Mouse (Mus musculus) neural tube, embryonic 11.5 days (tissue): ENCODE measurements around the gene Nup153. TPM values are rescaled to one million over a fixed set of nuclear protein-coding genes. Genes with fewer than 3 reads are reported as not detected.

Source experiments
- ATAC-seq: fragments of 200-750 bp; cut with Nextera tagmentation; 2 replicates; pipeline ENCODE4 v1.8.0; 2017; ENCODE audit warnings: moderate number of reproducible peaks, mild to moderate bottlenecking, moderate TSS enrichment, moderate library complexity; ENCODE audit not compliant: insufficient read depth, low FRiP score, low TSS enrichment
- DNase-seq: peaks from one replicate; pipeline ENCODE4 v3.0.0-alpha.2; 2015; ENCODE audit warnings: low spot score
- H3K27ac ChIP-seq: fragments of 300-500 bp; sonication (generic); 2 replicates; pipeline ENCODE4 v1.5.1; 2014; ENCODE audit warnings: low read depth, mild to moderate bottlenecking, low read length
- H3K27me3 ChIP-seq: fragments of 300-500 bp; sonication (generic); 2 replicates; pipeline ENCODE4 v1.6.1; 2014; ENCODE audit warnings: mild to moderate bottlenecking, low read length, mixed read lengths; ENCODE audit not compliant: control insufficient read depth, insufficient read depth
- H3K36me3 ChIP-seq: fragments of 300-500 bp; sonication (generic); 2 replicates; pipeline ENCODE4 v1.6.1; 2014; ENCODE audit warnings: mild to moderate bottlenecking, low read length, moderate library complexity, mixed read lengths; ENCODE audit not compliant: control insufficient read depth, insufficient read depth
- H3K4me1 ChIP-seq: fragments of 300-500 bp; sonication (generic); 2 replicates; pipeline ENCODE4 v1.6.1; 2014; ENCODE audit warnings: low read length, mixed read lengths; ENCODE audit not compliant: control insufficient read depth, insufficient read depth
- H3K4me2 ChIP-seq: fragments of 300-500 bp; sonication (generic); 2 replicates; pipeline ENCODE4 v1.6.1; 2014; ENCODE audit warnings: low read depth, mild to moderate bottlenecking, moderate library complexity
- H3K4me3 ChIP-seq: fragments of 300-500 bp; sonication (generic); 2 replicates; pipeline ENCODE4 v1.5.1; 2014; ENCODE audit warnings: low read depth, low read length
- H3K9ac ChIP-seq: fragments of 300-500 bp; sonication (generic); 2 replicates; pipeline ENCODE4 v1.6.1; 2014; ENCODE audit warnings: mild to moderate bottlenecking, low read length
- H3K9me3 ChIP-seq: fragments of 300-500 bp; sonication (generic); 2 replicates; pipeline ENCODE4 v1.6.1; 2016; ENCODE audit warnings: low read length; ENCODE audit not compliant: control insufficient read depth
- WGBS: fragments of 180-500 bp; shearing (Covaris S2); extraction: QIAGEN DNeasy Blood & Tissue Kit; methylation state at CpG from one replicate; pipeline ENCODE4 v1.1.7; 2014; 5-methylcytosine and 5-hydroxymethylcytosine counted together
- polyA plus RNA-seq: library from polyadenylated mRNA; unstranded; fragments of >200 nt; fragmentation: Nextera tagmentation; extraction: Ambion mirVana; gene quantifications from 2 replicates; pipeline ENCODE4 v1.2.1, GENCODE M21; 2014

Nup153 gene
- polyA plus RNA-seq, 1 experiment from 2014 or later: 40.4 TPM

GRCm38 (mm10) chr13:46758627-46759026 is 30.9 kb upstream of the Nup153 start:
- H3K9me3 ChIP-seq: no peaks in the 10 kb centered on the region
- H3K36me3 ChIP-seq: no peaks in the 10 kb centered on the region
- no peak overlapping the region for H3K9ac ChIP-seq
- no peak for DNase-seq
- H3K4me3 ChIP-seq: no peak overlapping the region
- no peaks in the 10 kb centered on the region for H3K4me1 ChIP-seq
- ATAC-seq: no peak
- WGBS: 93% methylated on average over 13 of the region's 13 CpGs
- H3K4me2 ChIP-seq: no peak overlapping the region
- no peaks in the 10 kb centered on the region for H3K27me3 ChIP-seq
- no peak overlapping the region for H3K27ac ChIP-seq

- no peaks in the 10 kb centered on the region for H3K36me3 ChIP-seq
- ATAC-seq: no peak
- 91% methylated on average over 7 of the region's 7 CpGs for WGBS
Observed at GRCm38 (mm10) chr13:46757946-46758345, 30.2 kb upstream of the Nup153 start.

GRCm38 (mm10) chr13:46753294-46753693 is 25.6 kb upstream of the Nup153 start:
- Histone ChIP-seq H3K36me3 (no peaks in the 10 kb centered on the region), H3K9ac (no peak overlapping the region), H3K27me3 (no peaks in the 10 kb centered on the region), H3K4me1 (no peaks in the 10 kb centered on the region), H3K4me2 (no peak overlapping the region), H3K27ac (no peak overlapping the region), H3K4me3 (no peak overlapping the region), H3K9me3 (no peaks in the 10 kb centered on the region)
- ATAC-seq (no peak), DNase-seq (no peak)
- WGBS: 88% methylated on average over 5 of the region's 5 CpGs

More at GRCm38 (mm10) chr13:46757946-46758345, 30.2 kb upstream of the Nup153 start:
- Histone ChIP-seq H3K4me2 (no peak overlapping the region), H3K4me1 (no peaks in the 10 kb centered on the region), H3K27ac (no peak overlapping the region), H3K27me3 (no peaks in the 10 kb centered on the region), H3K9me3 (no peaks in the 10 kb centered on the region), H3K9ac (no peak overlapping the region), H3K4me3 (no peak overlapping the region)
- DNase-seq: no peak

- Histone ChIP-seq H3K9ac (no peak overlapping the region), H3K4me2 (no peak overlapping the region), H3K4me1 (no peaks in the 10 kb centered on the region), H3K36me3 (no peaks in the 10 kb centered on the region), H3K27me3 (no peaks in the 10 kb centered on the region), H3K27ac (no peak overlapping the region), H3K9me3 (no peaks in the 10 kb centered on the region), H3K4me3 (no peak overlapping the region)
- 88% methylated on average over 13 of the region's 13 CpGs for WGBS
- ATAC-seq (no peak), DNase-seq (no peak)
Observed at GRCm38 (mm10) chr13:46752566-46753229, 25.0 kb upstream of the Nup153 start.

- no peak overlapping the region for H3K4me2 ChIP-seq
- H3K27me3 ChIP-seq: no peaks in the 10 kb centered on the region
- no peaks in the 10 kb centered on the region for H3K4me1 ChIP-seq
- DNase-seq (no peak), ATAC-seq (no peak)
- no peaks in the 10 kb centered on the region for H3K36me3 ChIP-seq
- H3K9ac ChIP-seq: no peak overlapping the region
- 83% methylated on average over 5 of the region's 5 CpGs for WGBS
- H3K9me3 ChIP-seq: no peaks in the 10 kb centered on the region
- no peak overlapping the region for H3K4me3 ChIP-seq
- no peak overlapping the region for H3K27ac ChIP-seq
Observed at GRCm38 (mm10) chr13:46748138-46748873, 20.6 kb upstream of the Nup153 start.

GRCm38 (mm10) chr13:46743821-46744220 is 16.1 kb upstream of the Nup153 start:
- ATAC-seq (no peak), DNase-seq (no peak)
- no peaks in the 10 kb centered on the region for H3K27me3 ChIP-seq

GRCm38 (mm10) chr13:46742367-46742766 is 14.6 kb upstream of the Nup153 start:
- Histone ChIP-seq H3K36me3 (no peaks in the 10 kb centered on the region), H3K9me3 (no peaks in the 10 kb centered on the region), H3K4me3 (no peak overlapping the region), H3K27ac (no peak overlapping the region), H3K9ac (no peak overlapping the region), H3K4me2 (no peak overlapping the region), H3K27me3 (no peaks in the 10 kb centered on the region), H3K4me1 (no peaks in the 10 kb centered on the region)
- whole genome bisulfite sequencing: 73% methylated on average over 2 of the region's 2 CpGs
- DNase-seq (no peak), ATAC-seq (no peak)

More at GRCm38 (mm10) chr13:46743821-46744220, 16.1 kb upstream of the Nup153 start:
- 87% methylated on average over 8 of the region's 8 CpGs for WGBS
- no peaks in the 10 kb centered on the region for H3K36me3 ChIP-seq
- H3K4me2 ChIP-seq: no peak overlapping the region
- no peak overlapping the region for H3K4me3 ChIP-seq
- no peaks in the 10 kb centered on the region for H3K4me1 ChIP-seq
- no peaks in the 10 kb centered on the region for H3K9me3 ChIP-seq
- H3K9ac ChIP-seq: no peak overlapping the region
- no peak overlapping the region for H3K27ac ChIP-seq

GRCm38 (mm10) chr13:46739426-46739825 is 11.7 kb upstream of the Nup153 start:
- Histone ChIP-seq H3K4me1 (no peaks in the 10 kb centered on the region), H3K9ac (no peak overlapping the region), H3K9me3 (no peaks in the 10 kb centered on the region), H3K27me3 (no peaks in the 10 kb centered on the region), H3K4me2 (no peak overlapping the region), H3K4me3 (no peak overlapping the region), H3K36me3 (no peaks in the 10 kb centered on the region), H3K27ac (no peak overlapping the region)
- DNase-seq (no peak), ATAC-seq (no peak)
- WGBS: 75% methylated on average over 7 of the region's 7 CpGs

- no peak for ATAC-seq
- Histone ChIP-seq H3K9ac (no peak overlapping the region), H3K36me3 (no peaks in the 10 kb centered on the region), H3K27me3 (no peaks in the 10 kb centered on the region), H3K4me1 (no peaks in the 10 kb centered on the region), H3K4me2 (no peak overlapping the region), H3K9me3 (no peaks in the 10 kb centered on the region), H3K27ac (no peak overlapping the region), H3K4me3 (no peak overlapping the region)
- DNase-seq: no peak
- WGBS: 81% methylated on average over 4 of the region's 4 CpGs
Observed at GRCm38 (mm10) chr13:46737482-46737881, 9.7 kb upstream of the Nup153 start.
